Mouse (Mus musculus) thymus, adult 2 months (tissue): ENCODE results near the gene Ttc23. TPM values are rescaled to one million over a fixed set of nuclear protein-coding genes. Genes with fewer than 3 reads are reported as not detected.

Source experiments
- DNase-seq: peaks from one replicate; pipeline ENCODE4 v3.0.0; 2021
- H3K27ac ChIP-seq: fragments of 200-500 bp; 2 replicates; pipeline ENCODE4 v1.5.1; 2012; ENCODE audit warnings: low read length, control low read depth; ENCODE audit not compliant: control insufficient read depth, insufficient read depth
- H3K27me3 ChIP-seq: fragments of 200-500 bp; 2 replicates; pipeline ENCODE4 v1.6.1; 2012; ENCODE audit warnings: mild to moderate bottlenecking, low read length, moderate library complexity, mixed read lengths; ENCODE audit not compliant: control insufficient read depth, insufficient read depth
- H3K36me3 ChIP-seq: fragments of 200-500 bp; 2 replicates; pipeline ENCODE4 v1.6.1; 2012; ENCODE audit warnings: mild to moderate bottlenecking, low read length, moderate library complexity; ENCODE audit not compliant: control insufficient read depth, insufficient read depth
- H3K4me1 ChIP-seq: fragments of 200-500 bp; replicated peaks from 2 replicates; pipeline ENCODE4 v1.6.1; 2012; ENCODE audit warnings: low read length; ENCODE audit not compliant: control insufficient read depth, insufficient read depth
- H3K4me3 ChIP-seq: fragments of 200-500 bp; 2 replicates; pipeline ENCODE4 v1.5.1; 2012; ENCODE audit warnings: mild to moderate bottlenecking, low read length, control low read depth, moderate library complexity; ENCODE audit not compliant: control insufficient read depth, insufficient read depth
- CTCF ChIP-seq: fragments of 200-500 bp; IDR thresholded peaks from 2 replicates; pipeline ENCODE4 v1.5.1; 2012; ENCODE audit warnings: mild to moderate bottlenecking, control low read depth, low read length, moderate library complexity, borderline replicate concordance; ENCODE audit not compliant: control insufficient read depth, poor library complexity, insufficient read depth; ENCODE audit errors: extremely low read depth
- POLR2A ChIP-seq: fragments of 200-500 bp; IDR thresholded peaks from 2 replicates; pipeline ENCODE4 v1.6.1; 2012; ENCODE audit warnings: mild to moderate bottlenecking, low read length, control low read depth, moderate library complexity; ENCODE audit not compliant: control insufficient read depth, poor library complexity, insufficient read depth; ENCODE audit errors: extremely low read depth
- WGBS: fragments of 180-500 bp; shearing (Covaris S2); methylation state at CpG from one replicate; pipeline ENCODE4 v1.1.7; 2018; 5-methylcytosine and 5-hydroxymethylcytosine counted together
- polyA plus RNA-seq: library from polyadenylated mRNA; depleted of rRNA; stranded (reverse); fragments of >200 nt; gene quantifications from 2 replicates; pipeline ENCODE4 v1.2.3, GENCODE M21; 2012

Gene Ttc23
- polyA plus RNA-seq, 1 experiment, result 4.5 TPM

GRCm38 (mm10) chr7:67654668-67655067 lies 7.5 kb downstream of the Ttc23 start:
- no peaks in the 10 kb centered on the region for H3K4me1 ChIP-seq
- no peak overlapping the region for H3K4me3 ChIP-seq
- H3K36me3 ChIP-seq, result no peaks in the 10 kb centered on the region
- DNase-seq, result no peak
- H3K27me3 ChIP-seq, result no peaks in the 10 kb centered on the region
- H3K27ac ChIP-seq, result no peak overlapping the region
- 72% methylated on average over 7 of the region's 7 CpGs for WGBS
- TF ChIP-seq POLR2A, result no peak
- no peak for TF ChIP-seq CTCF

- no peak overlapping the region for H3K4me3 ChIP-seq
- no peaks in the 10 kb centered on the region for H3K36me3 ChIP-seq
- H3K4me1 ChIP-seq, result no peaks in the 10 kb centered on the region
- no peak for TF ChIP-seq CTCF
- no peaks in the 10 kb centered on the region for H3K27me3 ChIP-seq
- 92% methylated on average over 1 of the region's 1 CpGs for WGBS
- no peak overlapping the region for H3K27ac ChIP-seq
- DNase-seq, result no peak
These were observed 8.0 kb downstream of the Ttc23 start for GRCm38 (mm10) chr7:67655186-67655585.

GRCm38 (mm10) chr7:67658110-67658509 lies 10.9 kb downstream of the Ttc23 start:
- Histone ChIP-seq H3K27me3 (no peaks in the 10 kb centered on the region), H3K4me3 (no peak overlapping the region), H3K27ac (no peak overlapping the region), H3K36me3 (no peaks in the 10 kb centered on the region), H3K4me1 (no peaks in the 10 kb centered on the region)
- no peak for TF ChIP-seq CTCF
- no peak for TF ChIP-seq POLR2A
- no peak for DNase-seq
- 84% methylated on average over 4 of the region's 4 CpGs for WGBS

- H3K27ac ChIP-seq, result no peak overlapping the region
- WGBS, result 91% methylated on average over 5 of the region's 5 CpGs
- TF ChIP-seq POLR2A (no peak), CTCF (no peak)
- H3K4me1 ChIP-seq, result no peaks in the 10 kb centered on the region
- no peak overlapping the region for H3K4me3 ChIP-seq
- DNase-seq, result no peak
- H3K36me3 ChIP-seq, result no peaks in the 10 kb centered on the region
- H3K27me3 ChIP-seq, result no peaks in the 10 kb centered on the region
These were observed 15.2 kb downstream of the Ttc23 start for GRCm38 (mm10) chr7:67662424-67662823.

GRCm38 (mm10) chr7:67663981-67664694 lies 16.9 kb downstream of the Ttc23 start:
- DNase-seq, result no peak
- Histone ChIP-seq H3K4me3 (no peak overlapping the region), H3K27ac (no peak overlapping the region), H3K4me1 (no peaks in the 10 kb centered on the region), H3K27me3 (no peaks in the 10 kb centered on the region), H3K36me3 (no peaks in the 10 kb centered on the region)
- TF ChIP-seq POLR2A (no peak), CTCF (no peak)
- WGBS, result 90% methylated on average over 14 of the region's 14 CpGs

- TF ChIP-seq CTCF (peak; percentile 48; the same call in 1 of the 2 replicates), POLR2A (no peak)
- Histone ChIP-seq H3K36me3 (no peaks in the 10 kb centered on the region), H3K4me1 (no peaks in the 10 kb centered on the region), H3K27me3 (no peaks in the 10 kb centered on the region), H3K27ac (no peak overlapping the region), H3K4me3 (no peak overlapping the region)
- WGBS, result 97% methylated on average over 1 of the region's 1 CpGs
- no peak for DNase-seq
These were observed 23.8 kb downstream of the Ttc23 start for GRCm38 (mm10) chr7:67670965-67671364.

- peak; percentile 85 for TF ChIP-seq CTCF
- no peak for TF ChIP-seq POLR2A
- Histone ChIP-seq H3K36me3 (no peaks in the 10 kb centered on the region), H3K27ac (no peak overlapping the region), H3K4me1 (no peaks in the 10 kb centered on the region), H3K4me3 (no peak overlapping the region), H3K27me3 (no peaks in the 10 kb centered on the region)
- DNase-seq, result peak; percentile 90
- WGBS, result 8% methylated on average over 10 of the region's 10 CpGs
These were observed 25.4 kb downstream of the Ttc23 start for GRCm38 (mm10) chr7:67672650-67673049.
